Mouse (Mus musculus) neutrophil, adult 83 days (primary cell): ENCODE results near the gene Kcne2. TPM values are rescaled to one million over a fixed set of nuclear protein-coding genes. Genes with fewer than 3 reads are reported as not detected.

Experiments
- total RNA-seq, 2 experiments: library from RNA; stranded (reverse); gene quantifications; one replicate each; pipeline ENCODE4 v1.2.4; 2023

The Kcne2 gene
- not detected for total RNA-seq

DNA sequence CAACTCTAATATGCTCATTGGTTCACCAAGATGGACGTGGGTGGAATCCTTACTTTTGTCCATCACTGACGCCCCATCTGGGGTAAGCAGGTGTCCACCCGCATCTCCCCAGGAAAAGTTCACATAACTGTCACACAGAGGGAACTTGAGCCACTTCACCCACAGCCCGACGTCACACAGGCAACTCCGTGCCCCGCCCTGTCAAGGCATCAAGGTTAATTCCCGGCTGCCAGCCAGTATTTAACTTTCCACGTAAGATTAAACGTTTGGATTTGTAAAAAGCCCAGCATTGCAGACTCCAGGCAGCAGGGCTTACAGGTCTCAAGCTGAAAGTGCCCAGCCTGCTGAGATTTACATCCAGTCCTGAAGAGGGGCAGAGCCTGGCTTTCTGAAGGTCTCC, at the start of gene Kcne2:
TSS of gene Kcne2 (plus strand) at position 289 of the 400 bp plus-strand sequence.

DNA sequence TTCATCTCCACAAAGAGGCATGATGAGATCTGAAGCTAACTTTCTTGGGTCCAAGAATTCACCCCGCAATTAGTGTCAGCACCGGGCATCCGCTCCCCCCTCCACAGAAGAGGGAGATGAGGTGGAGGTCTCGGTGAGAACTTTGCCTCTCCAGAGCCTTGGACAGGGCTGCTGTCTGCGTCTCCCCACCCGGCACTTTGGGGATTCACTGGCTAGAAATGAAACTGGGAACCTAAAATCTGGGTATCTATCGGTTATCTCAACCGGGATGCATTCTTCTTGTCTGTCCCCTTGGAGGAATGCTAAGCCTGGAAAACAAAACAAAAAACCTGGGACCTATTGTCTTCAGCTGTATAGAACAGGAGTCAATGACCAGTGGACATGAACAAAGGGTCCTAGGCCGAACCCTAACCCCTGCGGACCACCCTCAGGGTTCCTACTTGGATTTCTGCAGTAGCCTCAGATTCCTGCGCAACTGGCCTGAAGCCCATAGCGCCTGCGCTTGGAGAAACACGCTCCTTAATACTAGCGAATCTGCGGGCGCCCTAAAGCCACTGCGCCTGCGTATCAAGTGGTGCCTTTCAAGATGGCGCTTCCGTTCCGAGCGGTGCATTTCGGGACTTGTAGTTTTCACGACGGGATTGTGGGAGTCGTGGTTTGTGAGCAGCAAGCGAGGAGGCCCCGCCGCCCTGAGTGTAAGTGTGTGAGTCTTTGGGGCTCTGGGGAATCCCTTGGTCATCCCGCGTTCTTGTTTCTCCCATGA, 8.6 kb downstream of the Kcne2 start, which contains the start of gene Smim11:
TSS of gene Smim11 (plus strand) at position 638 of the 763 bp plus-strand sequence.

DNA sequence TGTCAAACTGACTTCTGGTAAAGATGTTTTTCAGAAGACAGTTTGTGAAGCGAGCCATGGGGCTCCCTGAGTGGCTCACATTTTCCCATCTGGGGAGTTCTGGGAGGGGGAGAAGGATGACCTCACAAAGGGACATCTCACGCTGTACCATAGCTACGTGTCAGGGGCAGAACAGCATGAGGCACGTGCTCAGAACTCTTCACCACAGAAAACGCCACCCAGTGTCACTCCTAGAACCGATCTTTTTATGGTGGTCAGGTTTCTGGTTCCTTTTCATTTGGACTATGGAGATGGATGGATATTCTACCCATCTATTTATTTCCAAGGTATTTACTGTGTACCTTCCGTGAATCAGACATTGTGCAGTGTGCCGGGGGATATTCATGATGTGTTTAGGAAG, 29.2 kb downstream of the Kcne2 start, which contains the start of gene Fam243:
TSS of gene Fam243 (minus strand) at position 101 of the 400 bp plus-strand sequence.

Other genes with a start within 250 kb of the Kcne2 start
- 1 to 10 TPM; 1.9 to 4.7 TPM for gene Mrps6, start 234.1 kb upstream of the Kcne2 start, total RNA-seq
- not detected for gene Gm49711, start 234.1 kb upstream of the Kcne2 start, total RNA-seq
- gene Slc5a3, start 234.1 kb upstream of the Kcne2 start, total RNA-seq: 1 to 10 TPM in 1 of 2 experiments, under 1 TPM in 1; 0.62 to 1.0 TPM
- gene Smim11, start 8.9 kb downstream of the Kcne2 start, total RNA-seq: 10 to 100 TPM; 17.0 to 18.1 TPM
- not detected for gene Fam243, start 29.1 kb downstream of the Kcne2 start, total RNA-seq
- gene Kcne1, start 67.1 kb downstream of the Kcne2 start, total RNA-seq: not detected
- gene Rcan1, start 178.5 kb downstream of the Kcne2 start, total RNA-seq: 1 to 10 TPM; 7.9 to 9.5 TPM
- not detected for gene Clic6, start 193.3 kb downstream of the Kcne2 start, total RNA-seq